Mouse (Mus musculus) intestine, embryonic 14.5 days (tissue): Measurements from ENCODE around the gene Ttc7. TPM values are rescaled to one million over a fixed set of nuclear protein-coding genes. Genes with fewer than 3 reads are reported as not detected.

Experiments
- ATAC-seq: fragments of 200-750 bp; cut with Nextera tagmentation; replicated peaks from 2 replicates; pipeline ENCODE4 v1.8.0; 2017; ENCODE audit warnings: low read depth, moderate number of reproducible peaks, moderate TSS enrichment, moderate library complexity; ENCODE audit not compliant: low FRiP score, low TSS enrichment
- DNase-seq: peaks from one replicate; pipeline ENCODE4 v3.0.0-alpha.2; 2018; ENCODE audit warnings: low spot score
- H3K27ac ChIP-seq: fragments of 300-500 bp; sonication (generic); 2 replicates; pipeline ENCODE4 v1.5.1; 2014; ENCODE audit warnings: low read depth, mild to moderate bottlenecking, control low read depth
- H3K27me3 ChIP-seq: fragments of 300-500 bp; sonication (generic); replicated peaks from 2 replicates; pipeline ENCODE4 v1.6.1; 2014; ENCODE audit warnings: low read length, control low read depth; ENCODE audit not compliant: control insufficient read depth, insufficient read depth
- H3K36me3 ChIP-seq: fragments of 300-500 bp; sonication (generic); 2 replicates; pipeline ENCODE4 v1.6.1; 2014; ENCODE audit warnings: low read length, control low read depth; ENCODE audit not compliant: control insufficient read depth, insufficient read depth
- H3K4me1 ChIP-seq: fragments of 300-500 bp; sonication (generic); replicated peaks from 2 replicates; pipeline ENCODE4 v1.6.1; 2014; ENCODE audit warnings: low read length, control low read depth, mixed read lengths; ENCODE audit not compliant: control insufficient read depth, insufficient read depth
- H3K4me2 ChIP-seq: fragments of 300-500 bp; sonication (generic); 2 replicates; pipeline ENCODE4 v1.6.1; 2014; ENCODE audit warnings: low read length
- H3K4me3 ChIP-seq: fragments of 300-500 bp; sonication (generic); 2 replicates; pipeline ENCODE4 v1.5.1; 2014; ENCODE audit warnings: low read depth, low read length, control low read depth, mixed read lengths
- H3K9ac ChIP-seq: fragments of 300-500 bp; sonication (generic); 2 replicates; pipeline ENCODE4 v1.6.1; 2014; ENCODE audit warnings: mild to moderate bottlenecking, low read length
- H3K9me3 ChIP-seq: fragments of 300-500 bp; sonication (generic); 2 replicates; pipeline ENCODE4 v1.6.1; 2016; ENCODE audit warnings: low read length, control low read depth; ENCODE audit not compliant: control insufficient read depth
- WGBS: fragments of 180-500 bp; shearing (Covaris S2); extraction: QIAGEN DNeasy Blood & Tissue Kit; methylation state at CpG from one replicate; pipeline ENCODE4 v1.1.7; 2014; 5-methylcytosine and 5-hydroxymethylcytosine counted together
- polyA plus RNA-seq: library from polyadenylated mRNA; unstranded; fragments of >200 nt; fragmentation: Nextera tagmentation; extraction: Ambion mirVana; gene quantifications from 2 replicates; pipeline ENCODE4 v1.2.1, GENCODE M21; 2014

The Ttc7 gene
- polyA plus RNA-seq, 1 experiment from 2014 or later: 11.9 TPM

GRCm38 (mm10) chr17:87314530-87314946 is 31.9 kb downstream of the Ttc7 start:
- Histone ChIP-seq H3K9me3 (no peaks in the 10 kb centered on the region), H3K4me2 (no peak overlapping the region), H3K36me3 (no peaks in the 10 kb centered on the region), H3K27ac (no peak overlapping the region), H3K4me3 (no peak overlapping the region), H3K27me3 (no peaks in the 10 kb centered on the region), H3K4me1 (no peaks in the 10 kb centered on the region), H3K9ac (no peak overlapping the region)
- ATAC-seq (peak; percentile 20), DNase-seq (no peak)
- whole genome bisulfite sequencing: 68% methylated on average over 5 of the region's 5 CpGs

GRCm38 (mm10) chr17:87315021-87315531 is 32.4 kb downstream of the Ttc7 start:
- no peak overlapping the region for H3K4me2 ChIP-seq
- no peaks in the 10 kb centered on the region for H3K9me3 ChIP-seq
- no peaks in the 10 kb centered on the region for H3K4me1 ChIP-seq
- WGBS: 8% methylated on average over 9 of the region's 9 CpGs
- no peak overlapping the region for H3K4me3 ChIP-seq
- no peak overlapping the region for H3K9ac ChIP-seq
- no peaks in the 10 kb centered on the region for H3K36me3 ChIP-seq
- H3K27me3 ChIP-seq: no peaks in the 10 kb centered on the region
- no peak overlapping the region for H3K27ac ChIP-seq
- peak; percentile 96 for DNase-seq
- ATAC-seq: peak; percentile 61

- H3K27ac ChIP-seq: no peak overlapping the region
- no peaks in the 10 kb centered on the region for H3K27me3 ChIP-seq
- no peaks in the 10 kb centered on the region for H3K9me3 ChIP-seq
- DNase-seq: no peak
- H3K4me3 ChIP-seq: no peak overlapping the region
- H3K9ac ChIP-seq: no peak overlapping the region
- no peak for ATAC-seq
- no peak overlapping the region for H3K4me2 ChIP-seq
- H3K4me1 ChIP-seq: no peaks in the 10 kb centered on the region
- H3K36me3 ChIP-seq: no peaks in the 10 kb centered on the region
- WGBS: 76% methylated on average over 23 of the region's 23 CpGs
Measured at GRCm38 (mm10) chr17:87315891-87316763, 33.4 kb downstream of the Ttc7 start.

- H3K27me3 ChIP-seq: no peaks in the 10 kb centered on the region
- H3K4me2 ChIP-seq: no peak overlapping the region
- no peaks in the 10 kb centered on the region for H3K9me3 ChIP-seq
- no peaks in the 10 kb centered on the region for H3K4me1 ChIP-seq
- no peak overlapping the region for H3K4me3 ChIP-seq
- no peak overlapping the region for H3K27ac ChIP-seq
- ATAC-seq (no peak), DNase-seq (no peak)
- no peak overlapping the region for H3K9ac ChIP-seq
- no peaks in the 10 kb centered on the region for H3K36me3 ChIP-seq
- WGBS: 37% methylated on average over 6 of the region's 6 CpGs
Measured at GRCm38 (mm10) chr17:87317271-87317670, 34.6 kb downstream of the Ttc7 start.

- no peak overlapping the region for H3K4me2 ChIP-seq
- H3K27me3 ChIP-seq: no peaks in the 10 kb centered on the region
- ATAC-seq (no peak), DNase-seq (no peak)
- WGBS: 71% methylated on average over 9 of the region's 9 CpGs
- H3K27ac ChIP-seq: no peak overlapping the region
- no peaks in the 10 kb centered on the region for H3K4me1 ChIP-seq
- H3K9ac ChIP-seq: no peak overlapping the region
- H3K36me3 ChIP-seq: 0 out of 2 replicates have a peak, but pooled peaks cover under 1% of the 10 kb centered on the region
- H3K4me3 ChIP-seq: no peak overlapping the region
- no peaks in the 10 kb centered on the region for H3K9me3 ChIP-seq
Measured at GRCm38 (mm10) chr17:87317947-87318346, 35.3 kb downstream of the Ttc7 start.

- H3K4me1 ChIP-seq: no peaks in the 10 kb centered on the region
- H3K27ac ChIP-seq: no peak overlapping the region
- 91% methylated on average over 1 of the region's 1 CpGs for WGBS
- no peak overlapping the region for H3K4me3 ChIP-seq
- no peak overlapping the region for H3K9ac ChIP-seq
- DNase-seq (no peak), ATAC-seq (no peak)
- no peaks in the 10 kb centered on the region for H3K27me3 ChIP-seq
- no peak overlapping the region for H3K4me2 ChIP-seq
- 0 out of 2 replicates have a peak, but pooled peaks cover 3% of the 10 kb centered on the region for H3K36me3 ChIP-seq
- H3K9me3 ChIP-seq: no peaks in the 10 kb centered on the region
Measured at GRCm38 (mm10) chr17:87321673-87322072, 39.0 kb downstream of the Ttc7 start.

- ATAC-seq (no peak), DNase-seq (no peak)
- Histone ChIP-seq H3K36me3 (0 out of 2 replicates have a peak, but pooled peaks cover 3% of the 10 kb centered on the region), H3K9ac (no peak overlapping the region), H3K9me3 (no peaks in the 10 kb centered on the region), H3K27me3 (no peaks in the 10 kb centered on the region), H3K4me3 (no peak overlapping the region), H3K4me1 (no peaks in the 10 kb centered on the region; the same call in 1 of the 2 replicates), H3K27ac (no peak overlapping the region), H3K4me2 (no peak overlapping the region)
- 88% methylated on average over 9 of the region's 9 CpGs for WGBS
Measured at GRCm38 (mm10) chr17:87323215-87323614, 40.5 kb downstream of the Ttc7 start.

GRCm38 (mm10) chr17:87325501-87325900 is 42.8 kb downstream of the Ttc7 start:
- Histone ChIP-seq H3K4me3 (no peak overlapping the region), H3K9ac (no peak overlapping the region), H3K36me3 (0 out of 2 replicates have a peak, but pooled peaks cover 3% of the 10 kb centered on the region), H3K9me3 (no peaks in the 10 kb centered on the region), H3K27me3 (no peaks in the 10 kb centered on the region), H3K4me2 (no peak overlapping the region), H3K27ac (no peak overlapping the region), H3K4me1 (peaks cover 2% of the 10 kb centered on the region; the same call in 1 of the 2 replicates)
- DNase-seq: no peak
- 88% methylated on average over 15 of the region's 15 CpGs for WGBS
- no peak for ATAC-seq
